Mouse (Mus musculus): ENCODE data around the gene Zfp599. TPM values are rescaled to one million over a fixed set of nuclear protein-coding genes. Genes with fewer than 3 reads are reported as not detected.

Gene Zfp599
- total and polyA plus RNA-seq, 3 experiments = 7.6 to 12.1 TPM; not detected in 1

GRCm38 (mm10) chr9:22224536-22225503, 34.9 kb downstream of the Zfp599 start:
- peak; percentile 98 for DNase-seq (ENCODE audit: low read depth, low spot score)
- peak overlapping the region; percentile 80 for H3K27ac ChIP-seq (ENCODE audit: control insufficient read depth, low read depth, low read length)
- peak overlapping the region; percentile 51 to 66 for H3K4me3 ChIP-seq (ENCODE audit: control insufficient read depth in 1 of 2, insufficient read depth in 1 of 2, low read depth in 2 of 2, low read length in 2 of 2)
- no peaks in the 10 kb centered on the region for H3K27me3 ChIP-seq (ENCODE audit: control insufficient read depth in 1 of 2, insufficient read depth in 2 of 2, low read length in 2 of 2)
- peaks cover 30% of the 10 kb centered on the region for H3K79me2 ChIP-seq (ENCODE audit: control insufficient read depth, insufficient read depth, low read length, poor library complexity)
- H3K9me3 ChIP-seq (replicated peaks; ENCODE audit: insufficient read depth, low read length) = no peaks in the 10 kb centered on the region
- peaks cover 0 to 8% of the 10 kb centered on the region in 2 experiments; a peak in 3 of 4 replicates for H3K4me1 ChIP-seq (ENCODE audit: control insufficient read depth in 1 of 2, insufficient read depth in 2 of 2, low read length in 2 of 2)
- peaks cover 0 to 18% of the 10 kb centered on the region in 2 experiments; a peak in 2 of 4 replicates for H3K36me3 ChIP-seq (ENCODE audit: control insufficient read depth in 1 of 2, insufficient read depth in 2 of 2, low read length in 2 of 2)
- peak overlapping the region; percentile 79 for H3K9ac ChIP-seq (ENCODE audit: control insufficient read depth, low read depth, low read length, poor library complexity, severe bottlenecking)
- TF ChIP-seq ZC3H11A (IDR thresholded peaks at IDR 0.05; ENCODE audit: low read depth, low read length) (peak; percentile 60), USF1 (IDR thresholded peaks at IDR 0.05; ENCODE audit: low read depth, low read length) (no peak), POLR2AphosphoS5 (IDR thresholded peaks at IDR 0.05; ENCODE audit: borderline replicate concordance, low read depth, low read length) (no peak), RCOR1 (IDR thresholded peaks at IDR 0.05; ENCODE audit: low read depth, low read length) (peak; percentile 59), ZNF384 (IDR thresholded peaks at IDR 0.05; ENCODE audit: low read depth, low read length) (peak; percentile 96), NRF1 (IDR thresholded peaks at IDR 0.05; ENCODE audit: insufficient read depth, low read depth, low read length, poor library complexity, severe bottlenecking) (peak; percentile 52; the same call in 1 of the 2 replicates), MYB (IDR thresholded peaks at IDR 0.05; ENCODE audit: low read depth, low read length) (0 out of 2 replicates have a peak, but pooled peaks have one; percentile 46), JUND (IDR thresholded peaks at IDR 0.05; ENCODE audit: low read depth, low read length) (peak; percentile 62; the same call in 1 of the 2 replicates), TAL1 (IDR thresholded peaks at IDR 0.05; ENCODE audit: low read length) (0 out of 2 replicates have a peak, but pooled peaks have one; percentile 3), MXI1 (IDR thresholded peaks at IDR 0.05; ENCODE audit: low read depth, low read length) (peak; percentile 82), ZKSCAN1 (IDR thresholded peaks at IDR 0.05; ENCODE audit: low read depth, low read length) (peak; percentile 83; the same call in 1 of the 2 replicates), MAFK (IDR thresholded peaks at IDR 0.05; ENCODE audit: borderline replicate concordance, low read depth, low read length) (no peak), KAT2A (conservative IDR thresholded peaks at IDR 0.05; ENCODE audit: low read depth, low read length) (no peak), SMC3 (IDR thresholded peaks at IDR 0.05; ENCODE audit: low read depth, low read length) (peak; percentile 69), NELFE (IDR thresholded peaks at IDR 0.05; ENCODE audit: low read depth, low read length) (no peak), USF2 (IDR thresholded peaks at IDR 0.05; ENCODE audit: borderline replicate concordance in 1 of 2, insufficient read depth in 1 of 2, low read depth in 1 of 2, low read length in 2 of 2) (no peak), MAZ (IDR thresholded peaks at IDR 0.05; ENCODE audit: low read depth, low read length) (peak; percentile 61), MYC (IDR thresholded peaks at IDR 0.05; ENCODE audit: low read depth, low read length) (peak; percentile 96), TCF12 (IDR thresholded peaks at IDR 0.05; ENCODE audit: low read depth, low read length) (peak; percentile 61), UBTF (IDR thresholded peaks at IDR 0.05; ENCODE audit: borderline replicate concordance, insufficient read depth, low read depth, low read length) (no peak), MAX (IDR thresholded peaks at IDR 0.05; ENCODE audit: low read length) (peak; percentile 32; the same call in 1 of the 2 replicates), TBP (IDR thresholded peaks at IDR 0.05; ENCODE audit: low read depth, low read length) (no peak), SIN3A (IDR thresholded peaks at IDR 0.05; ENCODE audit: low read length) (no peak; the same call in 1 of the 2 replicates), MEF2A (IDR thresholded peaks at IDR 0.05; ENCODE audit: extremely low read depth, insufficient replicate concordance, low read depth, low read length, poor library complexity, severe bottlenecking) (no peak), HCFC1 (IDR thresholded peaks at IDR 0.05; ENCODE audit: low read depth, low read length) (no peak), E2F4 (IDR thresholded peaks at IDR 0.05; ENCODE audit: borderline replicate concordance, low read depth, low read length) (no peak), CHD1 (IDR thresholded peaks at IDR 0.05; ENCODE audit: low read depth, low read length) (peak; percentile 92; the same call in 1 of the 2 replicates), POLR2A (IDR thresholded peaks at IDR 0.05; ENCODE audit: control insufficient read depth in 1 of 2, insufficient read depth in 1 of 2, low read depth in 1 of 2, low read length in 2 of 2, poor library complexity in 1 of 2) (no peak), ELF1 (IDR thresholded peaks at IDR 0.05; ENCODE audit: low read depth, low read length) (peak; percentile 25; the same call in 1 of the 2 replicates), CTCF (IDR thresholded peaks at IDR 0.05 in 2 of 3, conservative IDR thresholded peaks at IDR 0.05 in 1 of 3; ENCODE audit: control insufficient read depth in 1 of 3, insufficient read depth in 1 of 3, low read depth in 2 of 3, low read length in 3 of 3, poor library complexity in 1 of 3, severe bottlenecking in 1 of 3) (peak; percentile 50 to 75 (median 63)), ETS1 (IDR thresholded peaks at IDR 0.05; ENCODE audit: low read depth, low read length) (peak; percentile 52), CHD2 (IDR thresholded peaks at IDR 0.05; ENCODE audit: low read length) (no peak), GATA1 (IDR thresholded peaks at IDR 0.05; ENCODE audit: low read depth, low read length) (peak; percentile 47), EP300 (IDR thresholded peaks at IDR 0.05; ENCODE audit: low read depth in 1 of 2, low read length in 2 of 2) (peak in 1 of 2 experiments; percentile 53; a peak in 1 of 4 replicates)

Data from MEL (cell line).